Mouse (Mus musculus) T-cell, adult 66 days (primary cell): ENCODE results near the gene Gng3. TPM values are rescaled to one million over a fixed set of nuclear protein-coding genes. Genes with fewer than 3 reads are reported as not detected.

ENCODE experiments used
- total RNA-seq, 2 experiments: library from RNA; stranded (reverse); gene quantifications; 3 replicates in 1 of 2; 4 replicates in 1 of 2; pipeline ENCODE4 v1.2.4; 2023

Gng3 gene
- total RNA-seq, result not detected

DNA sequence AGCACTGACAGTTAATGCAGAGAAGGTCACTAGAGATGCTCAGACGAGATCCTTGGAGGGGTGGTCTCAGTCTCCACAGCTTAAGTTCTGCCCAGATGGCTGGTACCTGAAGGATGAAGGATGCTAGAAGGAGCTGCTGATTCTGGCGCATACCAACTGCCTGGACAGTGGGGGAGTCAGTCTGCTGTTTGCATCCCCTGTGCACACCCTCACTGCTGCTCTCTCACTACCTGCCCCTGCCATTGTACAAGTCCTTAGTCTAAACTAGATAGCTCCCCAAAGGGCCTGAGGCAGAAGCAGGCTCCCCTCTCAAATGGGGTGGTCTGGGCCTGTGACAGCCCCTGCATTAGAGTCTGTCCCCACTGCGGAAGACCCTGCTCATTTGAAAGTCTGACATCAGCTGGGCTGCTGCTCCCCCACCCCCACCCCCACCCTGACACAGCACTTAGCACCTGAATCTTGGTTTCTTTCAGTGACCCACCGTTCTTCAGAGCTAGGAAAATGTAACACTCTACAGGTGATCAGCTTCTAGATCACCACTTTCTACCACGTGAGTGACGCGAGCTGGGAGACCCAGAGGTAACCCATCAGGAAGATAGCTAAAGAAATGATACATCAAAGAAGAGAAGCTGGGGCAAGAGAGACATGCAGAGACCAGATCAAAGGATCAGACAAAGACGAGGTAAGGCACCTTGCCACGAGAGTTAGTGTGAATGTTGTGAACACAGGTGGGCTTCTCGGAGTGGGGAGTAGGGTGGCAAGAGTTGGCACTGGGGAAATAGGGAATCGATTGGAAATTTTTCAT lies at the start of gene Gng3:
Gng3 (minus strand) TSS at position 92 of the 805 bp plus-strand sequence.

DNA sequence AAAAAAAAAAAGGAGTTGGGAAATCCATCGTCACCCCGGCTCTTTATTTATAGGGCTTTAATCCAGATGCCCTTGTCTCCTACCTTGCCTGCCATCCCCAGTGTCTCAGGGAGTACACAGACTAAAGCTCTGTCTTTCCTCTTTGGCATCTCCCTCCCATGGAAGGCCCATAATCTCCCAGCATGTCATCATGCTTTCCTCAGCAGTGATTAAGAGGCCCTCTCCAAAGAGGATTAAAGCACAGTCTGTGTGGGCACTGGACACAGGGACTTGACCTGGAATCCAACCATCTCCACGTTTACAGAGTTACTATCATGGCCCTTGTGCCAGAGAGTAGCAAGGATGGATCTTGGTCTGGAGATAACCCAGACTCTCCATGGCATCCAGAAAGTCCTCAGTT lies 44.6 kb upstream of the Gng3 start, which contains the start of the genes Lbhd1 and Gm49403:
Lbhd1 (plus strand) TSS at position 117 of the 400 bp plus-strand sequence.
Gm49403 (plus strand) TSS at position 315 of the 400 bp plus-strand sequence.

DNA sequence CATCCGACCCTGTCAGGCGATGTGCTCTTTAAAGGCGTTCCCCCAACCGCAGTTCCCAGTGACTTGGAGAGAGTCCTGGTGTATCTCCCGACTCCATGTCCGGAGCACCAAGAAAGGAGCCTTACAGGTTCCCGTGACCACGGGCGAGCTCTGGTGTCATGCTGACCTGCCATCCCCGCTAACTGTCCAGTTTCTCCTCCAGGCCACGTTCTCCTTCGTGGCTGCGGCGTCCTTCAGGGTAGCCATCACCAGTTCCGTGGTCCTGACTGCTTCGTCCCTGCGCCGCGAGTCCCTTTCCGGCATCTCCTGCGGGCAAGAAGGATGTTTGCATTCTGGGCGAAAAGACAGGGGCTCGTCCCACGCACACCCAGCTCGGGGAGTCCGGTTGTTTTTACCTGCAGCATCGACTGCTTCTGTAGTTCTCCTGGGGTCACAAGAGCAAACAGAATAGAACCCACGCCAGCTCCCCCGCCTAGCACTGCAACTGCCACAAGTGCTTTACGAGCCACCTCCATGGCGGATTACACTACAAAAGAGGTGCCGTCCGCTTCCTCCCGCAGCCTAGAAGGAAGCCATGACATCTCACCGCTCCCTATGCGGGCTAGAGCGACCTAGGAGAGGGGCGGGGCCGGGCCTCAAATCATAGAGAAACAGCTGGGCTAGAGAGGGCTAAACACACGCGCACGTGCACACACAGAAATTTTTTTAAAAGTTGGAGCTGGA lies 41.5 kb upstream of the Gng3 start, which contains the start of gene Uqcc3:
Uqcc3 (minus strand) TSS at position 613 of the 723 bp plus-strand sequence.

DNA sequence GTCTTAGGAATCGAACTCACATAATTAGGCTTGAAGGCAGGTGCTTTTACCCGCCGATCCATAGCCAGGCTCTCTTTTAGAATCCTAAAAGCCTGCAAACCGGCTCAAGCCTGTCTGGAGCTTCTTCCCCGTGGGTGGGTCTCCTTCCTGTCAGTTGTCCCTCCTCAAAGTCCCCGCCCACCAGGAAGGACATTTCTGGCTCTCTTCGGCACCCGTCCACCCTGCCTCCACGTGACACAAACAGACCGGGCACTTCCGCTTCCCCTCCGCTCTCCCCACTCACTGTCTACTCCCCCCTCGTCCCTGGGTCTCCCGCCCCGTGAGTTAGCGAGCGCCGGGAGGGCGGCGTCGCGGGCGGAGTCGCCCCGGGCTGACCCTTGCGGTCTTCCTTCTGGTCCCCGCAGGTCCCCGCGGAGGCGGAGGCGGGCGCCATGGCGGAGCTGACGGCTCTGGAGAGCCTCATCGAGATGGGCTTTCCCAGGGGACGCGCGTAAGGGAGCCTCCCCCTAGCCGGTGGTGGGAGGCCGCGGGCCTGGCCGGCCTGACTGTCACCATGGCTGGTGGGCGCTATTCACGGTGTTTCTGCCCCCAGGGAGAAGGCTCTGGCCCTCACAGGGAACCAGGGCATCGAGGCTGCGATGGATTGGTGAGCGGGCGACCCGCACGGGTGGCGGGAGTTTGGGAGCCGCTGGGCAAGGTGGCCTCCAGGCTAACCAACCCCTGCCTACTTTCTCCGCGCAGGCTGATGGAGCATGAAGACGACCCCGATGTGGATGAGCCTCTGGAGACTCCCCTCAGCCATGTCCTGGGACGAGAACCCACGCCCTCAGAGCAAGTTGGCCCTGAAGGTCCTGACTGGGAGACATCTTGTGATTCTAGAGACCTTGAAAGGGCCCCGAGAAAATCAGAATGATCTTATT lies 32.5 kb upstream of the Gng3 start, which contains the start of gene Ubxn1:
Ubxn1 (plus strand) TSS at position 230 of the 920 bp plus-strand sequence.

DNA sequence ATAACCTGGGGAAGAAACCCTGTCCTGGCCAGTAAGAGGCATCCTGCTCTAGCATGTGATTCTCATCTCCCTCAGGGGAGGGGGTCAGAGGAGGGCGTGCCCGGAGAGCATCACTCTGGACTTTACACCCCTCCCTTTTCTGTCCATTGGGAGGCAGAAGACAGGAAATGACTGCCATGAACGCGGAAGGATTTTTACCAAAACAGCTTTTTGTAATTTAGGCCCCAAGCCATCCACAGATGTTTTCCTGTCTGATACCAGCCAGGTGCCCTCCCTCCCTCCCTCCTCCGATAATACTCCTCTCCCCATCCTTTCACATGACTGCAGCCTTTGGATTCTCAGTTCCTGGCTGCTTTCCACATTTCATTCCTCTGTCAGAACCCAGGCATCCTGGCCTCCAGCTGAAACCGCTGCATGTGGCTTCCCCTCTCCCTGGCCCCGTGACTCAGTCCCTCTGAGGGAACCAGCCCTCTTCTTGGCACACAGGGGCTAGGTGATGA lies 11.5 kb upstream of the Gng3 start, which contains the start of gene Lrrn4cl:
Lrrn4cl (plus strand) TSS at position 367 of the 500 bp plus-strand sequence.

DNA sequence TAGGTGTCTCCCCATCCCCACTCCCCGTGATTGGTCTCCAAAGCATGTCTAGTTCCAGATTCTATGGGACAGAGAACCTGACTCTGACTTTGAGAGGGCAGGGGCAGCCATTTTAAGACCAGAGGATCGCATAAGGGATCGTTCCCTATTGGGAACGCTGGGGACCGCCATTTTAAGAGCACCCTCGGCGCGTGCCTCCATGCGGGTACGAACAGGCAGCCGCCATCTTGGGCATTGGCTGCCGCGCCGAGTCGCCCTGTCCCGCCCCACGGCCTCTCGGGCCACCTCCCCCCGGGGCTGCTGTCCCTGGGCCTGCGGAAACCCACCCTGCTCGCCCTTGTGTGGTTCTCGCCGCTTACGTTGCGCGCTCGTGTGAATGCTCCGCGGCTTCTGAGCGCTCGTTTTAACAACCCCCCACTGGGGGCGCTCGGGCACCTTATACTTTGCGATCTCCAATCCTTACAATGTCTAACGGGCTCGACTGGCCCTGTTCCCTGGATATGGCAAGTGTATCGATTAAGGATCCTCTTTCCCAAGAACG lies 1.7 kb downstream of the Gng3 start, which contains the start of gene Bscl2:
Bscl2 (plus strand) TSS at position 217 of the 541 bp plus-strand sequence.

DNA sequence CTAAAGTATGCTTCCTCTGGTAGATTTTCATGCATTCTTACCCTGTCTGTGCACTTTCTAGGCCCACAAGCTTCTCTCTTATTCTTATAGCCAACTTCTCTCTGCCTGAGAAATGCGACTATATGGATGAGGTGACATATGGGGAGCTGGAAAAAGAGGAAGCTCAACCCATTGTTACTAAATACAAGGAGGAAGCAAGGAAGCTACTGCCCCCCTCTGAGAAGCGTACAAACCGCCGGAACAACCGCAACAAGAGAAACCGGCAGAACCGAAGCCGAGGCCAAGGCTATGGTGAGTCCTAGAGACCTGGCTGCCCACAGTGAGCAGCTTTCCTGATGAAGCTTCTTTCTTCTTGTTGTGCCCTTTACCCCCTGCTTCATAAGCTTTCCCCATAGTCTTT lies 9.3 kb downstream of the Gng3 start, which contains the start of gene AC129217.1:
AC129217.1 (plus strand) TSS at position 114 of the 400 bp plus-strand sequence.

DNA sequence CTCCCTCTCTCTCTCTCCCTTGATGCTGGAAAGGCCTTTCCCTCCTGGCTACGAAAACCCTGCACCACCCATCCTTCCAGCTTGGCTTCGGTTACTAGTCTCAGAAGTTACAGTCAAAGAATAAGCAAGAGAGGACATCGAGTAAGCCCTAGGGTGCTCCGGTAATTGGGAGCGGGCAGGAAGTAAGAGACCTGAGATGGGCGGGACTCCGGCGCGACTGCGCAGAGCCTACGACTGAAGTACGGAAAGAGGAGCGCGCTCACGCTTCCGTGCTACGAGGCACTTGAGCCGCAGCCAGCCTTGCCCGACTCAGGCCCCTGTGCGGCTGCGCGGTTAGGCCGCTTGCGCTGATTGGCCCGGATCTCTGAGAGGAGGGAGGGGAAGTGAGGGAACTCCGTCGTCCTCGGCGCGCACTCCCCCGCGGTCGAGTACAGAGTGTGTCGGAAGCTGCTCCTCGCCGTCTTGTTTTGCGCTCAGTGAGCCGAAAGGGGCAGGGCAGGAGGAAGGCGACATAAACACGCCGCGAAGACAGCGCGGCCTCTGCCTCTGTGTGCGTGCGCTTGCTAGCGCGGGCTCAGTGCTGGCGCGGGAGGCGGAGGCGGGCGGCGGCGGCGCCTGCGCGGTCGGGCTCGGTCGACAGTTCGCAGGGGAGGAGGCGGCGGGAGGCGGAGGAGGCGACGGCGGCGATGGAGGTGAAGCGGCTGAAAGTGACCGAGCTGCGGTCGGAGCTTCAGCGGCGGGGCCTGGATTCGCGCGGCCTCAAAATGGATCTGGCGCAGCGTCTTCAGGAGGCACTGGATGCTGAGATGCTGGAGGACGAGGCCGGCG lies 19.2 kb downstream of the Gng3 start, which contains the start of gene Hnrnpul2:
Hnrnpul2 (plus strand) TSS at position 415 of the 828 bp plus-strand sequence.

DNA sequence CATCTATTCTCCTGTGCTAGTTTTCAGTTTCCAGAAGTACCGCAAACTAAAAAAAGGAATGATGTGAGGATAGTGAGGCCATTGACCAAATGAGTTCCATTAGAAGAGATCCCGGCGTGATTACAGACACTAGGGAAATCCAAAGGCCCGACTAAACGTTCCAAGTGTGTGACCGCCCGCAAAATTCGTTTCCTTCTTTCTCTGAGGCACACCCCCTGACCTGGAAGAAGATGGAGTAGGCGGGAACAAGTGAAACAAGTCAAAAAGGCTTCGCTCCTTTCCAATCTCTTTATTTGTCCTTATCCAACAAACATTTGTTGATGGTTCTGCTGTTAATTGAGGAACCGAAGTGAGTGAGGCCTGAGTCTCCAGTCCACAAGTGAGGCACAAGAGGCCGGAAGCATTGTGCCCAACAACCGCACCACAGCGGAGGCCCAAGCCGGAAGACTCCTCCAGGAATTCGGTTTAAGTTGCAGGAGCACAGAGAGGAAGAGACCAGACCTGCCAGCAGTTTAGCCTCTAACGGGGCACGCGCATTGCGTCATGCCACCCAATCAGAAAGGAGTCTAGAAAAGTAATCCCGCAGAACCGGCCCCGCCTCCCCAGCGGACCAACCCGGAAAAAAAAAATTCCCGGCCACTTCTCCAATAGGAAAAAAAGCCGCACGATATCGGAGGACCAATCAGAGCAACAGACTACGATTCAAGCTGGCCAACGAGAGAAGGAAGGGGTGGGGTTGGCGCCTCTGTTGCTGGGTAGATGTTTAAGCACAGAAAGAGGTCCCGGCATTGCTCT lies 20.0 kb downstream of the Gng3 start, which contains the start of gene Ttc9c:
Ttc9c (minus strand) TSS at position 533 of the 795 bp plus-strand sequence.

DNA sequence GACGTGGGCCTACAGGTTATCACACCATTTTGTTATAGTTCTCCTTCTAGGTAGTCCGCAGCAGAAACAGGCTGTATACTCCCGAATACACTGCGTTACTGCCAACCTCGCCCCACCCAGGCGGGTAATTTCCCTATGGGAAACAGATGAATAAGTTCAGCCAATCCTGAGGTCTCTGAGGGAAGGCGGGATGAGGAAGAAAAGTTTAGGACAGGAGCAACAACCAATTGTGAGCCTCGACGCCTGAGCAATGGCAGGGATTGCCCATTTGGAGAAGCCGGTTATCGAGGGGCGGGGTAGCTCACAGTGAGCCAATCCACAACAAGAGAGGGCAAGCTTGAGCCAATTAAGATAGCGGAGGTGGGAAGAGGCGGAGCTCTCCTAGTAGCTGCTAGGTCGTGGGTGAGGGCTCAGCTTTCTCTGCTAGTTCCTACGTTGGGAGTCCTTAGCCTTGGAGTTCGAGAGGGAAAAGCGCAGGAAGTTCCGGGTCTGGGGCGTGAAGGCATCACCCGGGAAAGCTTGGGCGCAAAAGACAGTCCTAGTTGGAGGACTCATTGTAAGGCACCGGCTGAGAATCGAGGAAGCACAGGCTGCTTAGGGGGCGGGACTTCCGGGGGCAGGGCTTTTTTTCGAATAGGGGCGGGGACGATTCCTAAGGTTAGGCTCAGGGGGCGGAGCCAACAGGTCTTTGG lies 36.7 kb downstream of the Gng3 start, which contains the start of gene Zbtb3:
Zbtb3 (plus strand) TSS at position 426 of the 692 bp plus-strand sequence.

DNA sequence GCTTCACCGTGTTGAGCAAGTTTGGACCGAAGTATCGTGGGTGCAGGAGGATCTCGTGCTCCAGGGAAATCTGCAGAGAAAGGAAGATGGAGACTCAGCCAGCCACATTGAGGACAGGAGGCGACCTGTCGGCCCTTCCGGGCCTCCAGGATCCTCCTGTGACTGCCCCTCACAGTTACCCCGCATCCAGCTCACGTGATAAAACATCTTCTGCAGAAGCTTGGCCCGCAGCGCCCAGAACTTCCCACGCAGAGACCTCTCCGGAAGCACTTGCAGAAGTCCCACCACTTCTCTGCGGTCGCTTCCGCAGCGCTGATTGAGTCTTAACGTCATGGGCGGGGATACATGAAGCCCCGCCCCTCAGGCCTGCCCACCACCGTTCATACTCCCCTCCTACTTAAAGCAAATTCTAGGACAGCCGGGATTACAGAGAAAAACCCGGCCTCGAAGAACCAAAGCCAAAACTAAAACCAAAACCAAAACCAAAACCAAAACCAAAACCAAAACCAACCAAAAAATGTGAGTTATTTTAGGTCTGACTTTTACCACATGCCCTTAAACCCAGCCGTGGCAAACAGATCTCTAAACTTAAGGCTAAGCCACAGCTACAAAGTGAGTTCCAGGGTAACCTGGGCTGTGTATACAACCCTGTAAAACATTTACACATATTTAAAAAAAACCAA lies 40.6 kb downstream of the Gng3 start, which contains the start of gene Polr2g:
Polr2g (minus strand) TSS at position 314 of the 683 bp plus-strand sequence.

Other genes starting within 250 kb of the Gng3 start
- not detected for gene Slc22a8, start 247.9 kb downstream of the Gng3 start, total RNA-seq
- gene Slc22a6, start 221.2 kb downstream of the Gng3 start, total RNA-seq, result not detected
- not detected for gene Chrm1, start 175.4 kb downstream of the Gng3 start, total RNA-seq
- 100 to 1,000 TPM; 186 to 208 TPM for gene Slc3a2, start 115.8 kb downstream of the Gng3 start, total RNA-seq
- gene Wdr74, start 103.4 kb downstream of the Gng3 start, total RNA-seq, result 10 to 100 TPM; 87.5 to 97.1 TPM
- gene 1700092M07Rik, start 98.5 kb downstream of the Gng3 start, total RNA-seq, result 10 to 100 TPM; 11.8 to 13.2 TPM
- 100 to 1,000 TPM; 226 to 241 TPM for gene Stx5a, start 97.8 kb downstream of the Gng3 start, total RNA-seq
- gene Nxf1, start 82.1 kb downstream of the Gng3 start, total RNA-seq, result 100 to 1,000 TPM; 459 to 471 TPM
- 10 to 100 TPM; 46.9 to 48.0 TPM for gene Tmem223, start 68.2 kb downstream of the Gng3 start, total RNA-seq
- gene Tmem179b, start 64.7 kb downstream of the Gng3 start, total RNA-seq, result 10 to 100 TPM; 66.4 to 71.6 TPM
- 10 to 100 TPM; 13.8 to 17.4 TPM for gene Taf6l, start 52.8 kb downstream of the Gng3 start, total RNA-seq
- gene Polr2g, start 40.6 kb downstream of the Gng3 start, total RNA-seq, result 10 to 100 TPM; 60.3 to 66.7 TPM
- 1 to 10 TPM in 1 of 2 experiments, under 1 TPM in 1; 0.99 to 1.1 TPM for gene Zbtb3, start 36.6 kb downstream of the Gng3 start, total RNA-seq
- 10 to 100 TPM; 30.4 to 30.6 TPM for gene Ttc9c, start 19.9 kb downstream of the Gng3 start, total RNA-seq
- gene Hnrnpul2, start 19.2 kb downstream of the Gng3 start, total RNA-seq, result 100 to 1,000 TPM; 105 to 110 TPM
- 10 to 100 TPM in 1 of 2 experiments, 1 to 10 TPM in 1; 2.4 to 17.5 TPM for gene AC129217.1, start 9.4 kb downstream of the Gng3 start, total RNA-seq
- 10 to 100 TPM; 39.2 to 44.0 TPM for gene Bscl2, start 1.7 kb downstream of the Gng3 start, total RNA-seq
- 1 to 10 TPM in 1 of 2 experiments, under 1 TPM in 1; 0.96 to 1.5 TPM for gene Lrrn4cl, start 11.6 kb upstream of the Gng3 start, total RNA-seq
- 100 to 1,000 TPM; 115 to 121 TPM for gene Ubxn1, start 32.3 kb upstream of the Gng3 start, total RNA-seq
- gene Uqcc3, start 41.7 kb upstream of the Gng3 start, total RNA-seq, result 10 to 100 TPM; 33.0 to 39.5 TPM
- gene Lbhd1, start 44.5 kb upstream of the Gng3 start, total RNA-seq, result 10 to 100 TPM; 13.4 to 24.7 TPM
- not detected for gene Gm49403, start 44.7 kb upstream of the Gng3 start, total RNA-seq
- 10 to 100 TPM; 20.3 to 25.8 TPM for gene 1810009A15Rik, start 49.7 kb upstream of the Gng3 start, total RNA-seq
- 1 to 10 TPM; 1.9 to 4.8 TPM for gene Gm49416, start 49.7 kb upstream of the Gng3 start, total RNA-seq
- 10 to 100 TPM; 23.9 to 26.9 TPM for gene Ints5, start 53.8 kb upstream of the Gng3 start, total RNA-seq
- gene Ganab, start 58.9 kb upstream of the Gng3 start, total RNA-seq, result 100 to 1,000 TPM; 161 to 162 TPM
- gene B3gat3, start 81.2 kb upstream of the Gng3 start, total RNA-seq, result 10 to 100 TPM; 57.0 to 61.4 TPM
- gene Rom1, start 90.2 kb upstream of the Gng3 start, total RNA-seq, result 1 to 10 TPM; 5.8 to 6.1 TPM
- gene Eml3, start 90.4 kb upstream of the Gng3 start, total RNA-seq, result 10 to 100 TPM; 91.2 to 97.8 TPM
- gene Mta2, start 102.7 kb upstream of the Gng3 start, total RNA-seq, result 100 to 1,000 TPM; 206 to 212 TPM
- 10 to 100 TPM; 31.6 to 34.9 TPM for gene Tut1, start 114.7 kb upstream of the Gng3 start, total RNA-seq
- gene Eef1g, start 127.8 kb upstream of the Gng3 start, total RNA-seq, result 100 to 1,000 TPM; 615 to 678 TPM
- gene Ahnak, start 150.1 kb upstream of the Gng3 start, total RNA-seq, result 100 to 1,000 TPM; 113 to 135 TPM
- not detected for gene Scgb1a1, start 248.8 kb upstream of the Gng3 start, total RNA-seq